Mouse (Mus musculus) adrenal gland, adult 18-20 months (tissue): ENCODE measurements around the gene Trim8. TPM values are rescaled to one million over a fixed set of nuclear protein-coding genes. Genes with fewer than 3 reads are reported as not detected.

ENCODE experiments used
- DNase-seq, 2 experiments: peaks; one replicate each; pipeline ENCODE4 v3.0.0; 2021 to 2022; ENCODE audit warnings: low spot score in 2 of 2
- long read RNA-seq, 2 experiments: library from polyadenylated mRNA; stranded (forward); transcript quantifications; one replicate each; pipeline ENCODE4 v2.0.0; 2021
- total RNA-seq, 2 experiments: library from RNA; stranded (reverse); gene quantifications; 1 replicate in 1 of 2; 2 replicates in 1 of 2; pipeline ENCODE4 v1.2.3; 2021

Trim8 gene
- 10 to 100 TPM; 46.5 to 56.8 TPM for total RNA-seq
- long read RNA-seq, experiment 1, transcript Trim8-201 (6 exons, 3,580 nt): major isoform, 106 of 114 reads
- long read RNA-seq, experiment 1, partial matches to known transcripts: 4 of 114 reads
- long read RNA-seq, experiment 1, other reads (novel, unspliced or antisense): 4 of 114 reads
- long read RNA-seq, experiment 2, transcript Trim8-201 (6 exons, 3,580 nt): major isoform, 75 of 84 reads
- long read RNA-seq, experiment 2, partial matches to known transcripts: 2 of 84 reads
- long read RNA-seq, experiment 2, other reads (novel, unspliced or antisense): 7 of 84 reads

DNA sequence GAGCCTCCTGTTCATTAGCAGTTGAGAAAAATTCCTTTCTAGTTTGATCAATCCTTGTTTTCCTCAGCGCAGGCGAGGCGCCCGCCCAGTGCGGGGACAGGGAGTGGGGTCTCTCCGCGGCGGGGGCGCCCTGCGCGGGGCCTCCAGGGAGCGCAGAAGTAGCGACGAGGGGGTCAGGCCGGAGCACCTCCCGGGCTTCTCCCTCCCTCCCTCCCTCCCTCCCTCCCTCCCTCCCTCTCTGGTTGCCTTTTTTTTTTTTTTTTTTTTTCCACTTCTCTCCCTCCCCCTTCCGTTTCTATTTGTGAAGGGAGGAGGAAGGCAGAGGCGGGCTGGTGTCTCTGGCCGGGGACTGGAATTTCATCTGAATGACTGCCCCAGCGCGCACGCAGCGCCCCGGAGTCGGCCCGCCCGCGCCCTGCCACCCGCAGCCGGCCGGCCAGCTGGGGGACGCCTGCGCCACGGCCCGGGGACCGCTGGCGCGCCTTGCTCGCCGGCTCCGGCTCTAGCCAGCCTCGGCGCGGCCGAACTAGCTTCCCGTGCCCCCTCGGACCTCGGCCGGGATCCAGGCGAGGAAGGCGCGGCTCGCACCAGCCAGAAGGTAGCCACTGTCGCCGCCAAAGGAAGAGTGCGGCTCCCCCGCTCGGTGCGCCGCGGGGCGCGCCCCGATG lies at the start of gene Trim8:
TSS of gene Trim8 (plus strand) at position 302 of the 668 bp plus-strand sequence.
- peak; percentile 84 to 88 for DNase-seq

DNA sequence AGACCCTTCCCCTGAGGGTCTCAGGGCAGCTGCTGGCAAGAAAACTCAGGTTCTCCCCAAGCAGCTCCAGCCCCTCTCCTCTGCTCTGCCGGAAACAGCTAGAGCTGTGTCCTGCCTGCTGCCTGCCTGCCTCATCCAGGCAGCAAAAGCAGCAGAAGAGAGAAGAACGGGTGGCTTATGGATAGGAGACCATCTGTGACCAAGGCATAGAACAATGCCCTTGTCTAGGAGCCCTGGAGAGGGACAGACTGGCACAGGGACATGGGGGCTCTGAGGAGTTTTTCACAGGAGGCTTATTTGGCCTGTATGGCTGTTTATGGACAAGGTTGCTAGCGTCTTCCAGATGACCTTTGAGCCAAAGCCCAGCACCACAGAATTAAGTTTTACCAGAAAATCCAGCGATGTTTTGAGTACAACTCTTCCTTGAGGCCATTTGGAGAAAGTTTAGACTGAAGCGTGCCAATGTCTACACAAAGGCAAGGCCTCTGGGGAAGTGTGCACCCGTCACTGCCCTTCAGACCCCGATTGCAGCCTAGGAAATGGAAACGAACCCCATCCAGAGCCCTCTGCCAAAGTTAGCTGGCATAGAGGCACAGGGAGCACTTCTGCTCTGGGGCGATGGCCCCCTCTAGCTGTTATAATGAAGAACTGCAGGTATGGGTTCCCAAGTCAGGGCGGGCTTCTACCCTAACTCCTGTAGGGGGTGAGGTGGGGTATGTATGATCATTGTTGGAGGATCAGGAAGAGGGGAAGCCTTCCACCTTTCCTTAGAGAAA lies 49.3 kb upstream of the Trim8 start:
- peak in 1 of 2 experiments; percentile 36 for DNase-seq

DNA sequence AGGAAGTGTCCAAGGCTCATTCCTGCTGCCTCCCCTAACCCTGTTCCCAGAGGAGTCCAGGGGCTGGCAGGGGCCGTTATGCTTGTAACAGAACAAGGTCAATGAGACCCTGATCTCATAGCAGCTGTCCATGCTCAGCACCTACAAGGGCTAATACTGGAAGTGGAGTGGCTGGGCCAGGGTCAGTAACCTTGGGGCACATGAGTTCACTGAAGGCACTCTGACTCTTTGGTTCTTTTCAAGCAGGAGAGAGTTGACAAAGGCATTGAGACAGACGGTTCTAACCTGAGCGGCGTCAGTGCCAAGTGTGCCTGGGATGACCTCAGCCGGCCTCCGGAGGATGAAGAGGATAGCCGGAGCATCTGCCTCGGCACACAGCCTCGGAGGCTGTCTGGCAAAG lies 48.6 kb upstream of the Trim8 start:
- no peak for DNase-seq

DNA sequence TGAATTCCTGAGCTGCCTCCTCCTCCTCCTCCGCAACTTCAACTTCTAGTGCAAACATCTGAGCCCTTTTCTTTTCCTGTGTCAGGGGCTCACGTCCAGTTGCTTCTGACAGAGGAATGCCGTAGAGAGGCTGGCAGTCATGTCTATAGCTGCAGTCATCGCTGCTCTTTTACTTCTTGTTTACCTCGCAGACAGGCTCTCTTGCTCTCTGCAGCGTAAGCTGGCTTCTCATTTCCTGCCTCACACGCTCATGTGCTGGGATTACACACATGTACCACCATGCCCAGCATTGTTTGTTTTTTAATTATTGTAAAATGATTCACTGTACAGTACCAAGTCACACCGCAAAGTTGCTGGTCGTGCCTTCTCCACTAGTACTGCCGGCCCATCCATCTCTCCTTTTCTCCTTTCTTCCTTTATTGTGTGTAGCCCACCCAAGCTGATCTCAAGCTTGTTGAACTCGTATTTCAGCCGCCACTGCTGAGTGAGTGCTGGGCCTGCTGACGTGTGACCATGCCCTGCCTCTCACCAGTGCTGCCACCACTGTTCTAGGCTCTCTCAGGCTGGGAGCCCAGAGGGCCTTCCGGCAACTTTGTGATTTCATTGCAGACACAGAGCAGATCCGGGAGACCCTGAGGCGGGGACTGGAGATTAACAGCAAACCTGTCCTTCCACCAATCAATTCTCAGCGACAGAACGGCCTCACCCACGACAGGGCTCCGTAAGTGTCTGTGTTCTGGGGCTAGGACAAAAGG lies 47.2 kb upstream of the Trim8 start:
- DNase-seq: no peak

DNA sequence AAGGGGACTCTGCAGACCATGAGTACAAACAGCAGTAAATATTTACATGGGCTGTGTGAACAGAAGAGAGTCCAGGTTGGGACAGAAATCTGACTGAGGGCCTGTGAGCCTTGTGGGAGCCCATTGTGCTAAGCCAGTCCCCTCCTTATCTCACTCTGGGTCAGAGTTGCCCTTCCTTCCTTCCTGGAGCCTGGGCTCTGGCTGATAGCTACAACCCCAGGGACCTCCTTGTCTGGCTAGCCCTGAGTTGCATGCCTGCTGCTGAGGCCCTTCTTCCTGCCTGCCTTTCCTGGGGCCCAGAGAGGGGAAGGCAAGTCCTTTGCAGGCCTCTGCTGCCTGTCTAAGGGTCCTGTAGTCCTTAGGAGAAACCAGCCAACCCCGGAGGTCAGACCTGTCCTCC lies 46.5 kb upstream of the Trim8 start:
- no peak for DNase-seq

DNA sequence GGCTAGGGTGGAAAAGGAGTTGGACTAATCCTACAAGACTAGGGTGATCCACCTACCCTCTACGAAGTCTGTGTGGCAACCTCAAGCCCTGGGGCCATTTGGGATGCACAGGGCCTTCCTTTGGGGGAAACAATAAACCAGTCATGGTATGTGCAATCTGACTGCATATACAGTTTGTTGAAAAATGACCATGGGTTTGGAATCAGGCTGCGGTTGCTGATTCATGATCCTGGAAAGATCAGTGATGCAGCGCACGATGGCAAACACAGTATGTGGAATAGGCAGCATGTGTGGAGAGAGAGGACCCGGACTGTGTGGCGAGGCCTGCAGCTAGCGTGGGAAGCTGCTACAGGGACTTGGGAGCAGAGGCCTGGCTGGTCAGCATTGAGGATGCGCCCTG lies 45.9 kb upstream of the Trim8 start:
- DNase-seq: no peak

DNA sequence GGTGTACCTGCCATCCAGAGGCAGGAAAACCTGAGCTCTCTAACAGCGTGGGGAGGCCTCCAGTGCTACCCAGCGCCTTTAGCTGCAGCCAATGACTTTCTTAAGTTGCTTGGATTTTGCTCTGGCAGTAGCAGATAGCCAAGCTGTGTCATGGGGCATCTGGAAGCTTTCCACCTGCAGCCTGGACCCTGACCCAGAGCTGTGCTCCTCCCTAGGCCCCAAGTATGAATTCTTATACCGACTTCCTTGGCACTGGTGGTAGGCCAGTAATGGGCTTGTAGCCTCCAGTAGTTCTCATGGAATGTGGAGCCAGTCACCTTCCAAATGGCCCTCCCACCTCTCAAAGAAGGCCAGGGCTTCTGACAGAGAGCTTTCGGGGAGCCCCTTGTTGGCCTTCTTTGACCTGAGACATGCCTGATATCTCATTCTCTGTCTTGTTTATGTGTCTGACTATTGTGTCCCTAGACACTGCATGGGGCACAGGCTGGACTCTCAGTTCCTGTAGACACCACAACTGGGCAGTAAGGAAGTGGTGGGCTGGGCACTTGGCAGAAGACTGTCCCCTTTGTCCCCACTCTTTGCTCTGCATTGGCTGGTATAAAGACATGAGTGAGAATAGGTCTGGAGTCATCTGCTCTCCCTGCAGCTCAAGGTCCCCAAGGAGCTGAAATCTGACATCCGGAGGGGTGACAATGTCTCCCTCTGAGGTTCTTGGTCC lies 45.3 kb upstream of the Trim8 start:
- DNase-seq: no peak

DNA sequence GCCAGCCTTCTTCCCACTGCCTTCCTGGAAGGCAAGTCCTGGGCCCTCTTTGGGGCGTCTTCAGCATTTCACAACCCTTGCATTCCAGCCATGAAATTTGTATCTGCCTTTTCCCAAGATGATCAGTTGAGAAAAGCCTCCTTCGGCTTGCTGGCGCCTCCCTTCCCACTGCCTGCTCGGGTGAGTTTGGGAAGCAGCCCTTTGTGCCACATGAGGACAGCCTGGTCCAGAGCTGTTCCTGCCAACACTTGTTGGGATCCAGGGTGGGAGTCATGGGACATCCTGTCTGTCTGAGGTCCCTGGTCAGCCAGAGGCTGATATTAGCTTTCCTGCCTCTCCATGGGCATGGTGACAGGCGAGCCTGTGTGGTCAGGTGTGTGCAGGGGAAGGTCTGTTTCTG lies 43.7 kb upstream of the Trim8 start:
- no peak for DNase-seq

DNA sequence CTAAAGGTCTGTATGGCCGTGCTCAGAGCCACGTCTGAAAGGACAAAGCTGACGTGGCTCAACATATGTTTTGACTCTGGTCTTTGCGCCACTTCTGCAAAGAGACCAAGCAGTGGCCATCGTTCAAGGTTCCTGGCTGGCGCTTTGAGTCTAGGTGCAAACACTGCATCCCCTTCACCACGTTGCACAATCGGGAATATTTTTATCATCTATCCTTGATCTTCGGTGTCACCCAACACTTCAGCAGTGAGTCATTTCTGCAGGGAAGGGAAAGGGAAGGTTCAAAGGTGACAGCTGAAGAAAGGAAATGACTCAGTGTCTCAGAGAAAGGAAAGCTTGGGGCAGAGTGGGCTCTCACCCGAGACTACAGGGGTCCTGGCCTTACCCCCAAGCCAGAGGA lies 42.2 kb upstream of the Trim8 start:
- peak in 1 of 2 experiments; percentile 48 for DNase-seq

DNA sequence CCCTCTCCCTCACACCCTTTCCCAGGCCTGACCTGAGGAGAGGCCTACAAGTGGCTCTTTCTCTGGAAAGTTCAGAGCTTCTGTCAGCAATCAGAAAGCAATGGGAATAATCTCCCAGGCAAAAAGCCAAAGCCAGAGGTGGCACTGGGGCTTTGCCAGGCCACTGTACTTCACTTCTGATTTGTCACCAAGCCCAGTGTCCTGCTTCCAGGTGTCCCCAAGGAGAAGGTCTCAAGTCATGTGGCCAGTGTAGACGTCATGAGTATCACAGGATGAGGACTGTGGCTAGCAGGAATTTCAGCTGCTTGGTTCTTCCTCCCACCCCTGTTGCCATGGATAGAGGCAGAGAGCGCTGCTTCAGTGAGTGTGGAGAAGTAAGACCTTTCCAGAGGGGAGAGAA lies 41.6 kb upstream of the Trim8 start:
- peak in 1 of 2 experiments; percentile 25 for DNase-seq

DNA sequence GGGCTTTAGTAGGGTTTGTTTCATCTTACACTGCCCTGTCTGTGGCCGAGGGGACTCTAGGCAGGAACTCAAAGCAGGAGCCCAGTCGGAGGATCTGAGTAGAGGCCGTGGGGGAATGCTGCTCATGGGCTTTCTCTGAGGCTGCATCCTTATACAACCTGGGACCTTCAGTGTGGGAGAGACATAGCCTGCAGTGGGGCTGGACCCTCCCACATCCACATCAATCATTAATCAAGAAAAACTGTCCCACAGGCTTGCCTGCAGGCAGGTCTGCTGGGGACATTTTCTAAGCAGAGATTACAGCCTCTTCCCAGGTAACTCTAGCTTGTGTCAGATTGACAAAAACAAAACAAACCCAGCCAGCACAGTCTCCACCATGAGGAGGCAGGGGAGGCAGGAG lies 38.9 kb upstream of the Trim8 start:
- no peak for DNase-seq

DNA sequence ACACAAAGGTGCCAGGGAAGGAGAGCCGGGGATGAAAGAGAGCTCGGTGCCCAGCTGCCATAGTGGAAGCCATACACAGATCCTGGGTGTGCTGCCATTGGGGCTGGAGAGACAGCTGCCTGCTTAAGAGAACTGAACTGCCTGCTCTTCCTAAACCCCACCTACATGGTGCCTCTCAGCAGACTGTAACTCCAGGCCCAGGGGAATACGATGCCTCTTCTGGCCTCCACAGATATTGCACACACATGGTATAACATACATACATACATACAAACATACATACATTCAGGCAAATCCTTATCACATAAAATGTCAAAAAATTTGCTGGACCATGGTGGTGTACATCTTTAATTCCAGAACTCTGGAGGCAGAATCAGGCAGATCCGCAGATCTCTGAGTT lies 38.1 kb upstream of the Trim8 start:
- no peak for DNase-seq

DNA sequence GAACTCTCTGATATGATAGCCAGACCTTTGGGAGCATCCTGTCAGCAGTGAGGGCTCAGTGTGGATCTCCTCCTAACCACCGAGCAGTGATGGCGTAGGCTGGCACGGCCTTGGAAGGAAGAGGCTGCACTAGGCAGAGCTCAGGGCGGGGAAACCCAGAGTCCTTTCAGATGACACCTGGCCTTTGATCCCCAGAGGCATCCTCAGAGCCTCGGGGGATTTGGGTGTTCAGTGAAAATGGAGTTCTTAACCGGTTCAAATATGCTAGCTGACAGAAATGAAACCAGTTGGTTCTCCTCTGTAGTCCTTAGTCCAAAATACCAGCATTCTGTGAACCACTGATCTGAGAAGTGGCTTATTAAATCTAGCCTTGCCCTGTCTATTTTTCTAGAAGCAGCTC lies 35.3 kb upstream of the Trim8 start:
- no peak for DNase-seq

DNA sequence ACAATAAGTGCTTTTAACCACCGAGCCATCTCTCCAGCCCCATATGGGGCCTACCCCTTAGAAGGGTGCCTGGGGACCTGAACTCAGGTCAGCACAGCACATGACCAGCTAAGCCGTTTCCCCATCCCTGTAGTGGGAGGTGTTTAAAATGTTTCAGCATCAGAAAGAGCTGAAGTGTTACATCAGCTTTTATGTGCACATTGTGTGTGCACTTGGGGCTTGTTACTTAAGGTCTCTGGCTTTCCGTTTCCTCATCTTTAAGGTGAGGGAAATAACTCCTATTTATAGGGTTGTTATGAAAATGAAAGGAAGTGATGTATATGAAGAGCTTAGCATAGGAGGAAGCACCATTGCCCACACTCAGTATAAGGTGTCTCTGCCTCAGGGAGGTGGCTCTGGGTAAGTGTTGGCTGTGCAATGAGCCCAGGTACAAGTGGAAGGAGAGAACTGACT lies 34.4 kb upstream of the Trim8 start:
- DNase-seq: no peak

DNA sequence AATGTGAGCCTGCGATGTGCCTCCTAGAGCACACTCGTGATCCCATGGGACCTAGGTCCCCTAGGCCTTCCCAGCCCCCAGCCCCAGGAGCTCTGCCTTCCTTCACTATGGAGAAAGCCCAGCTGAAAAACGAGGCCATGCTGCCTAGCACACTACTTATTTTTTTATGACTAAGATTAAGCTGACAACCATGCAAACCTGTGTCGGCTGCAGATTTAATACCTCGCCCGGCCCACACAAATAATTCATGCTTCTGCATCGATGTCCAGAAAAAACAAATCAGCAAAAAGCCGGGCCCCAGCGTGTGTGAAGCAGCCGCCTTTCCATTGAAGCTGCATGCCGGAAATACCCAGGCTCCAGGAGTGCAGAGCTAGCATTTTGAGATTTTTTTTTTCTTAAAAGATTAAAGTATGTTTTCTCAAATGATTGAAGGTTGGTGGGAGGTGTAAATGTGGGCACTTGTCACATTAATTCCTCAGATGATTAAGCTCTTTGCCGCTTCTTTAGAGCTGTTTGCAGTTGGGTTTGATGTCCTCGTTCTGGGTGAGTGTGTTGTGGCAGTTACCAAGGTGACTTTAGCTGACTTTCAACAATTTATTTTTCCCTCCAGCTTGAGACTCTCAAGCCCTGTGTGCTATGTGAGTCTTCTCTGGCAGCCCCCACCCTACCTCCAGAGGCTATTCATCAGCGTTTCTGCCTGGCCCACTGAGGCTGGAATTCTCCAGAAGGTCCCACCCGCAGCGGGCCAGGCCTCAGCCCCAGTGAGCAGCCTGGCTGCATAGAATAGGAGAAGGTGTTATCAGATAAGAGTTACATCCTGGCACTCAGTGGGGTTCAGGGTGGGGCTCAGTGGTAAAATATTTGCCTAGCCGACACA lies 30.9 kb upstream of the Trim8 start:
- DNase-seq: no peak

DNA sequence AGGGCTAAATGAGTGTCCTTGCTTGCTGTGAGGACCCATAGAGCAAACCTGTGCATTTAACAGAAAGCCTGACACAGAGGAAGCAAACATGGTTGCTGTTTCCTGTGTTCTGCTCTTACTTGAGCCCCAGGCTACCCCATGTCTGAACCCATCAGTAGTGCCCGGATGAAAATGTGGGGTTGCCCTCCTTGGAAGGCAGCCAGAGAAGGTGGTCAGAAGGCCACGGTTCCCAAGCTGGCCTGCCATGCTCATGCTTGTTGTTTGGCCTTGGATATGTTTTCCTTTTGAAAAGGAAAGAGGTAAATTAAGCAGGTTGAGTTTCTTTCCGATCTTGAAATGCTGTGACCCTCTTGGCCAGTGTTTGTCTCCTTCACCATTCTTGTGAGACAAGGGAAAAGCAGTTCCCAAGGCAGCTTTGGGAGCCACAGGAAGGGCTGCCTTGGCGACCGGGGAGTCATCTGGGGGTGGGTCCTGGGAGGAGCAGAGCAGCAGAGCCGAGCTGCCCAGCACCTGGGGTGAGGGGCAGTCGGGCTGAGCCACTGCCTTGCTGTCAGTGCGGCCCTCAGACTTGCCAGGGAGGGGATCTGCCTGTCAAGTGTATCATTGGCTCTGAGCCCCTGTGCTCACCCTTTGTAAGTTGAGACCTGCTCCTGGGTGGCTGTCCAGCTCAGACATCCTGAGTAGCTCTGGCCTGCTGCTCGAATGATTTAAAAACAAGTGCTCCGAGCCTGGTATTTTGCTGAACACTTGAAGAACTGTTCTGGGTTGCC lies 30.0 kb upstream of the Trim8 start:
- DNase-seq: no peak

DNA sequence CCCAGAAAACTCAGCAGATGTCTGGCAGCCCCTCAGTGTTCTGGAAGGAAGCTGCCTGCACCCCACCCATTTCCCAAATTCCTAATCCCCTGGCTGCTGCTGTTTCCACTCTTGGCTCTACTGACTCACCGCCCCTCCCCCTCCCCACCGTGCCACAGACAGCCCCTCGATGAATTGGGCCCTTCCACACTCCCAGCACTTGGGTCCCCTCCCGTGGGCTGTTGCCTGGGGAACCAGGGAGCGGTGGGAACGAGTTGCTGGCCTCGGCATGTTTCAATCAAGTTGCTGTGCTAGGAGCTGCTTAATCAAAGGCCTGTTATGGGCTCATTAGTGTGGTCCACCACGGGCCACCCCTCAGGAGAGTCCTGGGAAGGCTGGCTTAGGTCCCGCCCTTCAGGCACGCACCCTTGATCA lies 24.1 kb upstream of the Trim8 start:
- DNase-seq: no peak

DNA sequence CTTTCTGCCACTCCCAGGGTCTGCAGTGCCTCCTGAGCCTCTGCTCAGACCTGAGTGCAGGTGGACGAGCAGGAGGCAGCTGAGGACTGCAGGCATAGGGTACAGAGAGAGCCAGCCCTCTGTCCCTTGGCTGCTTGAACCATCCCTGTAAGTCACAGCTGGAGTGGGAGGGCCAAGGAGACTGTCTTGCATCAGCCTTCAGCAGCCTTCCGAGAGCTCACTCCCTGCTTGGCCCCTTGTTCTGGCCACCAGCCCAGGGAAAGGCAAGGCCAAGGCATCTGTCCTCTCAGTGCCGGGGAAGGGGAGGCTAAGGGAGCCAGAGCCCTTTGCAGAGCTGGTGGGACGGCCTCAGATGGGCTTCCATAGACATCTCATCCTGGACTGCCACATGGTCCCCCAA lies 23.3 kb upstream of the Trim8 start:
- DNase-seq: no peak

DNA sequence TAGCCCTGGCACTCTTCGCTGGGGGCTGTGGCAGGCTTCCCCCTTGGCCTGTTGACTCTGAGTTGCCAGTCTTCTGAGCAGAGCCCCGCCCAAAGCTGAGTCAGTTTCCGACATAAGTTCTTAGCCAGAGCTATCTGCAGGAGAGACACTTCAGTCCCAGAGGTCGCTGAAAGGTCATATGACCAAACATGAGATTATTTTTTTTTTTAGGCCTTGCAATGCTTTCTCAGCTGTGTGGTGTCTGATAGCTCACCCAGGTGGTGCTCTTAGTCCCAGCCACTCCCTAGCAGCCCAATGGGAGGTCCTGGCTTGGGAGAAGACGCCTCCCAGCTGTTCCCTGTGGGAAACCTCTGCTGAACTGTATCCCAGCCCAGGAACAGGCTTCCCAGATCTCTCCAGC lies 22.7 kb upstream of the Trim8 start:
- peak in 1 of 2 experiments; percentile 39 for DNase-seq
